Mouse (Mus musculus) spleen, adult 2 months (tissue): ENCODE results near the gene Icmt. TPM values are rescaled to one million over a fixed set of nuclear protein-coding genes. Genes with fewer than 3 reads are reported as not detected.

Source experiments
- DNase-seq, 2 experiments: peaks; one replicate each; pipeline versions ENCODE4 v3.0.0 to v3.0.0-alpha.2; 2012 to 2021; ENCODE audit warnings: low spot score in 2 of 2, low read depth in 1 of 2
- H3K27ac ChIP-seq: fragments of 200-500 bp; 2 replicates; pipeline ENCODE4 v1.5.1; 2012; ENCODE audit warnings: low read length, inconsistent platforms; ENCODE audit not compliant: insufficient read depth
- H3K27me3 ChIP-seq: fragments of 200-500 bp; 2 replicates; pipeline ENCODE4 v1.6.1; 2012; ENCODE audit warnings: mild to moderate bottlenecking, moderate library complexity, low read length, inconsistent platforms; ENCODE audit not compliant: control insufficient read depth, insufficient read depth
- H3K36me3 ChIP-seq: fragments of 200-500 bp; 2 replicates; pipeline ENCODE4 v1.6.1; 2012; ENCODE audit warnings: mild to moderate bottlenecking, low read length, inconsistent platforms; ENCODE audit not compliant: control insufficient read depth, insufficient read depth
- H3K4me1 ChIP-seq: fragments of 200-500 bp; 2 replicates; pipeline ENCODE4 v1.6.1; 2011; ENCODE audit warnings: inconsistent platforms; ENCODE audit not compliant: control insufficient read depth, insufficient read depth, insufficient read length
- H3K4me3 ChIP-seq: fragments of 200-500 bp; 2 replicates; pipeline ENCODE4 v1.5.1; 2011; ENCODE audit warnings: mild to moderate bottlenecking, inconsistent platforms; ENCODE audit not compliant: insufficient read depth, insufficient read length; ENCODE audit errors: extremely low read depth
- CTCF ChIP-seq: fragments of 200-500 bp; IDR thresholded peaks from 2 replicates; pipeline ENCODE4 v1.5.1; 2011; ENCODE audit warnings: mild to moderate bottlenecking, inconsistent platforms; ENCODE audit not compliant: insufficient read depth, insufficient read length, insufficient replicate concordance; ENCODE audit errors: extremely low read depth
- POLR2A ChIP-seq: fragments of 200-500 bp; IDR thresholded peaks from 2 replicates; pipeline ENCODE4 v1.6.1; 2011; ENCODE audit warnings: low read depth, low read length, inconsistent platforms
- WGBS: fragments of 180-500 bp; shearing (Covaris S2); methylation state at CpG from one replicate; pipeline ENCODE4 v1.1.7; 2018; 5-methylcytosine and 5-hydroxymethylcytosine counted together
- polyA plus RNA-seq: library from polyadenylated mRNA; depleted of rRNA; stranded (reverse); fragments of >200 nt; gene quantifications from 2 replicates; pipeline ENCODE4 v1.2.3, GENCODE M21; 2012; rRNA removed

The Icmt gene
- polyA plus RNA-seq, 1 experiment: 16.2 TPM

DNA sequence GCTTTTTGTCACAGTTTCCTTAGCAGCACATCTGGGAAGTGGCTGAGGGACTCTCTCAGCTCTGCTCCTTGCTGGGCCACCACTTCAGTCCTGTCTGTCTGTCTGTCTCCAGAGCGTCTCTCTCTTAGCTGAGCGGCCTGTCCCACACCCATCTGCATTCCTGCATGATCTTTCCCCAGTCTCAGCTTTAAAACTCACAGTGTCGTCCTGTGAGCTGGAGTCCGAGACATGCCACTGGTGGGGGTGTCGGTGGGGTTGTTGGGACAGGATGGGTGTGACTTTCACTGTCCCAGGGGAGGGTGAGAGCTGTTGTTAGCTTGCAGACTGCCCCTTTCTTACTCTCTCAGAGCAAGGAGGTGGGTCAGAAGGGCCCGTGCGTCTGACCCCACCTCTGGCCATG is 58.6 kb downstream of the Icmt start:
- Histone ChIP-seq H3K27ac (no peak overlapping the region), H3K27me3 (no peaks in the 10 kb centered on the region), H3K4me3 (no peak overlapping the region), H3K4me1 (peaks cover under 1% of the 10 kb centered on the region; the same call in 1 of the 2 replicates), H3K36me3 (no peaks in the 10 kb centered on the region)
- WGBS: 88% methylated on average over 7 of the region's 7 CpGs
- no peak for TF ChIP-seq POLR2A
- no peak for TF ChIP-seq CTCF
- no peak for DNase-seq

Other genes with a start within 250 kb of the Icmt start
- 9.5 and 13.1 TPM in 2 replicates for gene Plekhg5, start 224.7 kb upstream of the Icmt start, polyA plus RNA-seq
- gene Tnfrsf25, start 181.3 kb upstream of the Icmt start, polyA plus RNA-seq: 17.0 and 27.0 TPM in 2 replicates
- 2.1 and 2.7 TPM in 2 replicates for gene Espn, start 144.9 kb upstream of the Icmt start, polyA plus RNA-seq
- not detected in 2 replicates for gene Hes2, start 138.4 kb upstream of the Icmt start, polyA plus RNA-seq
- gene Acot7, start 119.1 kb upstream of the Icmt start, polyA plus RNA-seq: 15.4 and 17.9 TPM in 2 replicates
- gene Gpr153, start 23.0 kb upstream of the Icmt start, polyA plus RNA-seq: 10.5 and 15.7 TPM in 2 replicates
- gene Hes3, start 5.6 kb upstream of the Icmt start, polyA plus RNA-seq: 0.11 TPM in 1 of 2 replicates, not detected in the other
- gene Rnf207, start 21.8 kb downstream of the Icmt start, polyA plus RNA-seq: 0.08 TPM in 1 of 2 replicates, not detected in the other
- 24.6 and 29.3 TPM in 2 replicates for gene Rpl22, start 28.5 kb downstream of the Icmt start, polyA plus RNA-seq
- gene Chd5, start 41.4 kb downstream of the Icmt start, polyA plus RNA-seq: 0.06 and 0.11 TPM in 2 replicates
- 1.2 and 2.1 TPM in 2 replicates for gene Nphp4, start 179.5 kb downstream of the Icmt start, polyA plus RNA-seq
- 34.6 and 47.0 TPM in 2 replicates for gene Kcnab2, start 180.6 kb downstream of the Icmt start, polyA plus RNA-seq